Mouse (Mus musculus) kidney, postnatal 0 days (tissue): Measurements from ENCODE around the gene Srgap3. TPM values are rescaled to one million over a fixed set of nuclear protein-coding genes. Genes with fewer than 3 reads are reported as not detected.
A peak's percentile ranks its signal among the peaks of the same experiment; 100 is the strongest.

Experiments used
- ATAC-seq: fragments of 200-750 bp; cut with Nextera tagmentation; replicated peaks from 2 replicates; pipeline ENCODE4 v1.8.0; 2017; ENCODE audit warnings: low read depth, moderate number of reproducible peaks, moderate TSS enrichment, moderate library complexity; ENCODE audit not compliant: low FRiP score
- DNase-seq: peaks from one replicate; pipeline ENCODE4 v3.0.0-alpha.2; 2016; ENCODE audit warnings: low spot score
- H3K27ac ChIP-seq: fragments of 300-500 bp; sonication (generic); 2 replicates; pipeline ENCODE4 v1.5.1; 2014; ENCODE audit warnings: mild to moderate bottlenecking
- H3K27me3 ChIP-seq: fragments of 300-500 bp; sonication (generic); 2 replicates; pipeline ENCODE4 v1.6.1; 2014; ENCODE audit warnings: low read length, mixed read lengths; ENCODE audit not compliant: insufficient read depth
- H3K36me3 ChIP-seq: fragments of 300-500 bp; sonication (generic); 2 replicates; pipeline ENCODE4 v1.6.1; 2014; ENCODE audit warnings: low read length, mixed read lengths; ENCODE audit not compliant: insufficient read depth
- H3K4me1 ChIP-seq: fragments of 300-500 bp; sonication (generic); replicated peaks from 2 replicates; pipeline ENCODE4 v1.6.1; 2014; ENCODE audit warnings: antibody characterized with exemption, low read length, mixed read lengths; ENCODE audit not compliant: insufficient read depth
- H3K4me2 ChIP-seq: fragments of 300-500 bp; sonication (generic); 2 replicates; pipeline ENCODE4 v1.6.1; 2014; ENCODE audit warnings: mild to moderate bottlenecking, low read length, moderate library complexity, mixed read lengths
- H3K4me3 ChIP-seq: fragments of 300-500 bp; sonication (generic); replicated peaks from 2 replicates; pipeline ENCODE4 v1.5.1; 2014; ENCODE audit warnings: low read depth, low read length
- H3K9ac ChIP-seq: fragments of 300-500 bp; sonication (generic); 2 replicates; pipeline ENCODE4 v1.6.1; 2014; ENCODE audit warnings: low read depth, low read length
- H3K9me3 ChIP-seq: fragments of 300-500 bp; sonication (generic); replicated peaks from 2 replicates; pipeline ENCODE4 v1.6.1; 2016; ENCODE audit warnings: low read length, inconsistent platforms, mixed read lengths
- CTCF ChIP-seq: IDR thresholded peaks from 2 replicates; pipeline ENCODE4 v1.5.1; 2016; ENCODE audit warnings: antibody characterized with exemption, low read depth, mild to moderate bottlenecking, moderate library complexity
- WGBS: fragments of 180-500 bp; shearing (Covaris S2); extraction: QIAGEN DNeasy Blood & Tissue Kit; methylation state at CpG from one replicate; pipeline ENCODE4 v1.1.7; 2014; 5-methylcytosine and 5-hydroxymethylcytosine counted together
- polyA plus RNA-seq: library from polyadenylated mRNA; unstranded; fragments of >200 nt; fragmentation: Nextera tagmentation; extraction: Ambion mirVana; gene quantifications from 2 replicates; pipeline ENCODE4 v1.2.1, GENCODE M21; 2015

Srgap3 gene
- polyA plus RNA-seq, 1 experiment from 2014 or later, result 2.1 TPM

- no peaks in the 10 kb centered on the region for H3K36me3 ChIP-seq
- no peak overlapping the region for H3K4me3 ChIP-seq
- H3K4me2 ChIP-seq, result no peak overlapping the region
- H3K9me3 ChIP-seq, result no peaks in the 10 kb centered on the region
- no peak for ATAC-seq
- no peak overlapping the region for H3K27ac ChIP-seq
- no peaks in the 10 kb centered on the region for H3K4me1 ChIP-seq
- WGBS, result 62% methylated on average over 11 of the region's 11 CpGs
- TF ChIP-seq CTCF, result no peak
- DNase-seq, result no peak
- no peaks in the 10 kb centered on the region for H3K27me3 ChIP-seq
- H3K9ac ChIP-seq, result no peak overlapping the region
Observed at GRCm38 (mm10) chr6:112896372-112896771, 50.7 kb downstream of the Srgap3 start.

- Histone ChIP-seq H3K4me2 (no peak overlapping the region), H3K27me3 (no peaks in the 10 kb centered on the region), H3K9me3 (no peaks in the 10 kb centered on the region), H3K4me3 (no peak overlapping the region), H3K27ac (no peak overlapping the region), H3K36me3 (no peaks in the 10 kb centered on the region), H3K4me1 (no peaks in the 10 kb centered on the region), H3K9ac (no peak overlapping the region)
- no peak for TF ChIP-seq CTCF
- 81% methylated on average over 2 of the region's 2 CpGs for WGBS
- DNase-seq, result no peak
- no peak for ATAC-seq
Observed at GRCm38 (mm10) chr6:112890331-112890751, 56.7 kb downstream of the Srgap3 start.

GRCm38 (mm10) chr6:112883588-112884135 is 63.4 kb downstream of the Srgap3 start:
- no peaks in the 10 kb centered on the region for H3K9me3 ChIP-seq
- ATAC-seq (no peak), DNase-seq (no peak)
- H3K9ac ChIP-seq, result no peak overlapping the region
- H3K36me3 ChIP-seq, result no peaks in the 10 kb centered on the region
- 0 out of 2 replicates have a peak, but pooled peaks cover 6% of the 10 kb centered on the region for H3K4me1 ChIP-seq
- TF ChIP-seq CTCF, result no peak
- 85% methylated on average over 5 of the region's 5 CpGs for WGBS
- no peak overlapping the region for H3K4me2 ChIP-seq
- H3K27me3 ChIP-seq, result no peaks in the 10 kb centered on the region
- H3K27ac ChIP-seq, result no peak overlapping the region
- no peak overlapping the region for H3K4me3 ChIP-seq

- Histone ChIP-seq H3K4me3 (no peak overlapping the region), H3K9me3 (no peaks in the 10 kb centered on the region), H3K4me1 (0 out of 2 replicates have a peak, but pooled peaks cover 6% of the 10 kb centered on the region), H3K27ac (no peak overlapping the region), H3K9ac (no peak overlapping the region), H3K36me3 (no peaks in the 10 kb centered on the region), H3K4me2 (no peak overlapping the region), H3K27me3 (no peaks in the 10 kb centered on the region)
- DNase-seq (peak; percentile 73), ATAC-seq (peak; percentile 75; the same call in 1 of the 2 replicates)
- 30% methylated on average over 5 of the region's 5 CpGs for WGBS
- TF ChIP-seq CTCF, result no peak
Observed at GRCm38 (mm10) chr6:112880048-112880534, 67.0 kb downstream of the Srgap3 start.

GRCm38 (mm10) chr6:112879154-112879553 is 67.9 kb downstream of the Srgap3 start:
- H3K27me3 ChIP-seq, result no peaks in the 10 kb centered on the region
- 71% methylated on average over 5 of the region's 5 CpGs for WGBS
- no peak overlapping the region for H3K4me2 ChIP-seq
- ATAC-seq, result no peak
- no peaks in the 10 kb centered on the region for H3K36me3 ChIP-seq
- H3K4me3 ChIP-seq, result no peak overlapping the region
- DNase-seq, result no peak
- no peaks in the 10 kb centered on the region for H3K9me3 ChIP-seq
- TF ChIP-seq CTCF, result no peak
- H3K9ac ChIP-seq, result no peak overlapping the region
- no peak overlapping the region for H3K27ac ChIP-seq
- 0 out of 2 replicates have a peak, but pooled peaks cover 6% of the 10 kb centered on the region for H3K4me1 ChIP-seq

- no peak overlapping the region for H3K4me3 ChIP-seq
- no peak for DNase-seq
- no peaks in the 10 kb centered on the region for H3K4me1 ChIP-seq
- no peak overlapping the region for H3K4me2 ChIP-seq
- H3K9ac ChIP-seq, result no peak overlapping the region
- ATAC-seq, result no peak
- no peak for TF ChIP-seq CTCF
- no peaks in the 10 kb centered on the region for H3K36me3 ChIP-seq
- H3K9me3 ChIP-seq, result no peaks in the 10 kb centered on the region
- H3K27ac ChIP-seq, result no peak overlapping the region
- WGBS, result 64% methylated on average over 9 of the region's 9 CpGs
- H3K27me3 ChIP-seq, result no peaks in the 10 kb centered on the region
Observed at GRCm38 (mm10) chr6:112873089-112873835, 73.8 kb downstream of the Srgap3 start.
